Mouse (Mus musculus) ES-Bruce4 (cell line): ENCODE data around the gene Lsm10.

Source experiments
- CTCF ChIP-seq: IDR thresholded peaks from one replicate; pipeline ENCODE4 v1.8.1; 2011; ENCODE audit warnings: low read depth, low read length
- POLR2A ChIP-seq: IDR thresholded peaks from one replicate; pipeline ENCODE4 v1.8.1; 2011; ENCODE audit warnings: low read length; ENCODE audit not compliant: insufficient read depth

DNA sequence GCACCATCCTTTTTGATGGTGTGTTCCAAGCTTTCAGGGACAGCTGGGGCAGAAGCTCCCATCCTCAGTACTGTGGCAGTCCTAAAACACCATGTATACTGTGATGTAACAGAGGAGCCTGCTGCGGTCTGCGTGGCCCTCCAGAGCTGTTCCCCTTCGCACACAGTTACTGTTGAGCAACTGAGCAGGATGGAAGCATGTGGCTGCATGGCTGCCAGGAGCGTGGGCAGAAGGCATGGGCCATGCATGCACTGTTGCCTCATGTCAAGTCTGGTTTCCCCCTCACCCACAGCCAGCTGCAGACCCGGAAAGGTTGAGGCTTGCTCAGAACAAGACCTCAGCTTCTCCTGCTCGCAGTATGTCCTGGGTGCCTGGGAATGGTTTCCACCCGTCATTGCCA lies 31.2 kb upstream of the Lsm10 start:
- no peak for TF ChIP-seq CTCF
- TF ChIP-seq POLR2A, result no peak
